Mouse (Mus musculus): ENCODE results near the gene Tmem116.

- TF ChIP-seq GATA1 (IDR thresholded peaks at IDR 0.05; ENCODE audit: borderline replicate concordance, low read length) (no peak), FLI1 (IDR thresholded peaks at IDR 0.05; ENCODE audit: low read length) (no peak)
These were observed 22.7 kb upstream of the Tmem116 start for GRCm38 (mm10) chr5:121428954-121429353.
